Mouse (Mus musculus) megakaryocyte, embryonic 14.5 days (primary cell): ENCODE data around the gene Ppp6r2.

Experiments
- FLI1 ChIP-seq: IDR thresholded peaks from 2 replicates; pipeline ENCODE4 v1.6.1; 2012; ENCODE audit warnings: low read length, inconsistent platforms, mixed read lengths
- GATA1 ChIP-seq: IDR thresholded peaks from 3 replicates; pipeline ENCODE4 v1.6.1; 2012; ENCODE audit warnings: mixed read lengths, low read length, inconsistent platforms, borderline replicate concordance

- no peak for TF ChIP-seq GATA1
- no peak for TF ChIP-seq FLI1
Measured at GRCm38 (mm10) chr15:89295580-89296165, 84.3 kb downstream of the Ppp6r2 start.
